Mouse (Mus musculus) lung, postnatal 0 days (tissue): ENCODE data around the gene Psmc6. TPM values are rescaled to one million over a fixed set of nuclear protein-coding genes. Genes with fewer than 3 reads are reported as not detected.

Experiments
- ATAC-seq: fragments of 200-750 bp; cut with Nextera tagmentation; 2 replicates; pipeline ENCODE4 v1.8.0; 2017; ENCODE audit warnings: moderate library complexity
- DNase-seq: peaks from one replicate; pipeline ENCODE4 v3.0.0-alpha.2; 2016; ENCODE audit warnings: low spot score
- H3K27ac ChIP-seq: fragments of 300-500 bp; sonication (generic); 2 replicates; pipeline ENCODE4 v1.5.1; 2014; ENCODE audit warnings: antibody characterized with exemption, mild to moderate bottlenecking, low read length, mixed read lengths
- H3K27me3 ChIP-seq: fragments of 300-500 bp; sonication (generic); replicated peaks from 2 replicates; pipeline ENCODE4 v1.6.1; 2014; ENCODE audit warnings: low read length, mixed read lengths; ENCODE audit not compliant: insufficient read depth
- H3K36me3 ChIP-seq: fragments of 300-500 bp; sonication (generic); 2 replicates; pipeline ENCODE4 v1.6.1; 2014; ENCODE audit warnings: low read length, mixed read lengths; ENCODE audit not compliant: insufficient read depth
- H3K4me1 ChIP-seq: fragments of 300-500 bp; sonication (generic); 2 replicates; pipeline ENCODE4 v1.6.1; 2014; ENCODE audit warnings: antibody characterized with exemption, low read depth, low read length, mixed read lengths; ENCODE audit not compliant: insufficient read depth
- H3K4me2 ChIP-seq: fragments of 300-500 bp; sonication (generic); replicated peaks from 2 replicates; pipeline ENCODE4 v1.6.1; 2014; ENCODE audit warnings: low read depth, mild to moderate bottlenecking, low read length, moderate library complexity, mixed read lengths
- H3K4me3 ChIP-seq: fragments of 300-500 bp; sonication (generic); 2 replicates; pipeline ENCODE4 v1.5.1; 2014; ENCODE audit warnings: low read depth, low read length
- H3K9ac ChIP-seq: fragments of 300-500 bp; sonication (generic); replicated peaks from 2 replicates; pipeline ENCODE4 v1.6.1; 2014; ENCODE audit warnings: low read depth, mild to moderate bottlenecking
- H3K9me3 ChIP-seq: fragments of 300-500 bp; sonication (generic); 2 replicates; pipeline ENCODE4 v1.6.1; 2016; ENCODE audit warnings: low read length, mixed read lengths
- CTCF ChIP-seq: IDR thresholded peaks from 2 replicates; pipeline ENCODE4 v1.5.1; 2016; ENCODE audit warnings: antibody characterized with exemption, mild to moderate bottlenecking
- EP300 ChIP-seq: IDR thresholded peaks from 2 replicates; pipeline ENCODE4 v1.6.1; 2016; ENCODE audit warnings: antibody characterized with exemption, mild to moderate bottlenecking, control low read depth
- WGBS: fragments of 180-500 bp; shearing (Covaris S2); extraction: QIAGEN DNeasy Blood & Tissue Kit; methylation state at CpG from one replicate; pipeline ENCODE4 v1.1.7; 2014; 5-methylcytosine and 5-hydroxymethylcytosine counted together
- polyA plus RNA-seq: library from polyadenylated mRNA; unstranded; fragments of >200 nt; fragmentation: Nextera tagmentation; extraction: Ambion mirVana; gene quantifications from 2 replicates; pipeline ENCODE4 v1.2.1, GENCODE M21; 2015

Gene Psmc6
- polyA plus RNA-seq, 1 experiment from 2014 or later: 82.1 TPM

GRCm38 (mm10) chr14:45307630-45308328, 21.8 kb upstream of the Psmc6 start:
- TF ChIP-seq EP300 (no peak), CTCF (no peak)
- WGBS: 82% methylated on average over 8 of the region's 8 CpGs
- Histone ChIP-seq H3K36me3 (peaks cover 5% of the 10 kb centered on the region), H3K9me3 (no peaks in the 10 kb centered on the region), H3K4me2 (no peak overlapping the region), H3K27me3 (no peaks in the 10 kb centered on the region), H3K9ac (no peak overlapping the region), H3K4me3 (no peak overlapping the region), H3K4me1 (no peaks in the 10 kb centered on the region), H3K27ac (no peak overlapping the region)
- DNase-seq: no peak
- ATAC-seq: no peak

GRCm38 (mm10) chr14:45309646-45310045, 19.9 kb upstream of the Psmc6 start:
- 76% methylated on average over 13 of the region's 13 CpGs for WGBS
- ATAC-seq: no peak

GRCm38 (mm10) chr14:45310101-45310500, 19.5 kb upstream of the Psmc6 start:
- Histone ChIP-seq H3K4me3 (no peak overlapping the region), H3K27ac (no peak overlapping the region), H3K9me3 (no peaks in the 10 kb centered on the region), H3K4me2 (no peak overlapping the region), H3K27me3 (no peaks in the 10 kb centered on the region), H3K9ac (no peak overlapping the region), H3K4me1 (no peaks in the 10 kb centered on the region), H3K36me3 (no peaks in the 10 kb centered on the region; the same call in 1 of the 2 replicates)
- no peak for DNase-seq
- no peak for ATAC-seq
- TF ChIP-seq EP300: no peak
- no peak for TF ChIP-seq CTCF
- 89% methylated on average over 14 of the region's 14 CpGs for WGBS

More at GRCm38 (mm10) chr14:45309646-45310045, 19.9 kb upstream of the Psmc6 start:
- TF ChIP-seq CTCF (no peak), EP300 (no peak)
- no peak overlapping the region for H3K27ac ChIP-seq
- no peaks in the 10 kb centered on the region; the same call in 1 of the 2 replicates for H3K36me3 ChIP-seq
- DNase-seq: no peak
- H3K27me3 ChIP-seq: no peaks in the 10 kb centered on the region
- no peaks in the 10 kb centered on the region for H3K4me1 ChIP-seq
- no peak overlapping the region for H3K4me3 ChIP-seq
- H3K9me3 ChIP-seq: no peaks in the 10 kb centered on the region
- no peak overlapping the region for H3K9ac ChIP-seq
- no peak overlapping the region for H3K4me2 ChIP-seq

GRCm38 (mm10) chr14:45316927-45317326, 12.7 kb upstream of the Psmc6 start:
- no peak overlapping the region for H3K4me3 ChIP-seq

GRCm38 (mm10) chr14:45317921-45318411, 11.6 kb upstream of the Psmc6 start:
- Histone ChIP-seq H3K4me1 (peaks cover 12% of the 10 kb centered on the region; the same call in 1 of the 2 replicates), H3K9ac (peak overlapping the region; percentile 76), H3K4me2 (peak overlapping the region; percentile 74), H3K9me3 (no peaks in the 10 kb centered on the region), H3K27me3 (no peaks in the 10 kb centered on the region), H3K36me3 (no peaks in the 10 kb centered on the region), H3K27ac (peak overlapping the region; percentile 79), H3K4me3 (peak overlapping the region; percentile 88)
- TF ChIP-seq CTCF (no peak), EP300 (no peak)
- ATAC-seq: peak; percentile 56
- DNase-seq: no peak
- 0% methylated on average over 14 of the region's 38 CpGs for WGBS

More at GRCm38 (mm10) chr14:45316927-45317326, 12.7 kb upstream of the Psmc6 start:
- DNase-seq: no peak
- no peak for ATAC-seq
- Histone ChIP-seq H3K36me3 (no peaks in the 10 kb centered on the region), H3K9ac (no peak overlapping the region), H3K4me2 (peak overlapping the region; percentile 74), H3K4me1 (peaks cover 12% of the 10 kb centered on the region; the same call in 1 of the 2 replicates), H3K27me3 (no peaks in the 10 kb centered on the region), H3K9me3 (no peaks in the 10 kb centered on the region), H3K27ac (no peak overlapping the region)
- TF ChIP-seq CTCF (no peak), EP300 (no peak)
- 61% methylated on average over 5 of the region's 5 CpGs for WGBS

- ATAC-seq: peak; percentile 97
- Histone ChIP-seq H3K4me2 (peak within 1 kb of the TSS; percentile 74), H3K36me3 (no peaks in the 10 kb centered on the region), H3K9me3 (no peaks in the 10 kb centered on the region), H3K9ac (peak within 1 kb of the TSS; percentile 76), H3K27me3 (no peaks in the 10 kb centered on the region), H3K4me3 (peak within 1 kb of the TSS; percentile 88), H3K27ac (peak within 1 kb of the TSS; percentile 79), H3K4me1 (peaks cover 12% of the 10 kb centered on the region; the same call in 1 of the 2 replicates)
- peak; percentile 87 for DNase-seq
- no peak for TF ChIP-seq CTCF
- TF ChIP-seq EP300: no peak
- WGBS: 3% methylated on average over 33 of the region's 74 CpGs
Observed at GRCm38 (mm10) chr14:45318426-45319236, 11.0 kb upstream of the Psmc6 start, which contains the start of gene Ero1l. Ero1l (minus strand) TSS chr14:45318771.
